Mouse (Mus musculus): Measurements from ENCODE around the gene Tnfrsf11a. TPM values are rescaled to one million over a fixed set of nuclear protein-coding genes. Genes with fewer than 3 reads are reported as not detected.
A peak's percentile ranks its signal among the peaks of the same experiment; 100 is the strongest.

Gene Tnfrsf11a
- polyA plus RNA-seq (2016; fragmentation: Nextera tagmentation; extraction: Ambion mirVana), result 0.06 and 0.24 TPM in 2 replicates

GRCm38 (mm10) chr1:105780457-105781364, at the start of gene Tnfrsf11a:
Tnfrsf11a (plus strand) TSS chr1:105780718.
- H3K9me3 ChIP-seq (replicated peaks), result no peaks in the 10 kb centered on the region
- WGBS, result 4% methylated on average over 73 of the region's 77 CpGs
- H3K4me2 ChIP-seq, result peak within 1 kb of the TSS; percentile 97
- H3K27ac ChIP-seq (ENCODE audit: poor library complexity, severe bottlenecking), result no peak within 1 kb of the TSS
- peak; percentile 63; the same call in 1 of the 2 replicates for ATAC-seq (ENCODE audit: insufficient number of reproducible peaks, low FRiP score)
- H3K4me1 ChIP-seq (replicated peaks), result peaks cover 11% of the 10 kb centered on the region
- H3K36me3 ChIP-seq, result no peaks in the 10 kb centered on the region
- H3K4me3 ChIP-seq, result peak within 1 kb of the TSS; percentile 61
- H3K9ac ChIP-seq, result peak within 1 kb of the TSS; percentile 64; the same call in 1 of the 2 replicates
- H3K27me3 ChIP-seq (replicated peaks), result peaks cover 48% of the 10 kb centered on the region

DNA sequence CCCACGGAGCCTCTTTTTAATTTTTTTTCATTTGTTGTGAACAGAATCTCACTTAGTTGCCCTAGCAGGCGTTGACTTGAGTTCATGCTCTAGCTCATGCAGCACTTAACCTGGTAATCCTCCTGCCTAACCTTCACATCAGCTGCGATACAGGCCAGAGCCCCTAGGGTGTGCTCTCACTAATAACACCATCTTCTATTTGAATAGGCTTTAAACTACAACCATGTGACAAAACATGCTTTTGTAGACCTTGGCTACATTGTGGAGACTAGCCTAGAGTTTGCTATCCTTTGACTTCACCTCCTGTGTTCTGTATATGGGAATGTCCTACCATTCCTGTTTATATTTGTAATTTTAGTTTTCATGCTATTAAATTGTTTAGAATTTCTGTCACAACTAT, 45.2 kb upstream of the Tnfrsf11a start:
- 74% methylated on average over 3 of the region's 3 CpGs for WGBS
- peaks cover 15% of the 10 kb centered on the region for H3K36me3 ChIP-seq
- no peak overlapping the region for H3K9ac ChIP-seq
- H3K27ac ChIP-seq (ENCODE audit: poor library complexity, severe bottlenecking), result no peak overlapping the region
- H3K4me1 ChIP-seq (replicated peaks), result no peaks in the 10 kb centered on the region
- H3K9me3 ChIP-seq (replicated peaks), result no peaks in the 10 kb centered on the region
- no peak overlapping the region for H3K4me3 ChIP-seq
- no peak overlapping the region for H3K4me2 ChIP-seq
- no peak for ATAC-seq (ENCODE audit: insufficient number of reproducible peaks, low FRiP score)
- H3K27me3 ChIP-seq (replicated peaks), result no peaks in the 10 kb centered on the region

GRCm38 (mm10) chr1:105738334-105738733, 42.2 kb upstream of the Tnfrsf11a start:
- H3K4me1 ChIP-seq (replicated peaks), result no peaks in the 10 kb centered on the region
- no peak for ATAC-seq (ENCODE audit: insufficient number of reproducible peaks, low FRiP score)
- 90% methylated on average over 6 of the region's 6 CpGs for WGBS
- no peaks in the 10 kb centered on the region for H3K27me3 ChIP-seq (replicated peaks)
- H3K9me3 ChIP-seq (replicated peaks), result no peaks in the 10 kb centered on the region
- H3K36me3 ChIP-seq, result peaks cover 29% of the 10 kb centered on the region
- H3K4me2 ChIP-seq, result no peak overlapping the region
- H3K4me3 ChIP-seq, result no peak overlapping the region
- no peak overlapping the region for H3K9ac ChIP-seq
- H3K27ac ChIP-seq (ENCODE audit: poor library complexity, severe bottlenecking), result no peak overlapping the region

DNA sequence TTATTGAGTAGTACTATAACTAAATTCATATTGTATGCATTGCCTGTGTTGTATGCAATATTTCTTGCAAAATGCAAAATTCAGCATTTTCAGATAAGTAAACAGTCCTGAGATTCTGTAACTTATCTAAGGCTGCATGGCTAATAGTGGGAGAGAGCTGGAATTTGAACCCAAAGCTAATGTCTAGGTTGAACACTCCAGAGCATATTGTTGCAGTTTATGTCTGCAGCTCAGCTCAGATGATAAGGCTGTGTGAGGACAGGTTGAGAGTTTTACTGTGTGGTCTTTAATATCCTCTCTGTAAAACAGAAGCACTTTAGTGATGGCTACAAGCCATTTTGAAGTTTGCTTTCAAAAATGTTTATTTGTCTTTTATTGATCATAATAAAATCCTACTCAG, 41.0 kb upstream of the Tnfrsf11a start:
- Histone ChIP-seq H3K27ac (ENCODE audit: poor library complexity, severe bottlenecking) (no peak overlapping the region), H3K4me1 (replicated peaks) (no peaks in the 10 kb centered on the region), H3K9me3 (replicated peaks) (no peaks in the 10 kb centered on the region), H3K36me3 (peaks cover 37% of the 10 kb centered on the region), H3K27me3 (replicated peaks) (no peaks in the 10 kb centered on the region), H3K4me3 (no peak overlapping the region), H3K4me2 (no peak overlapping the region), H3K9ac (no peak overlapping the region)
- ATAC-seq (ENCODE audit: insufficient number of reproducible peaks, low FRiP score), result no peak

GRCm38 (mm10) chr1:105742481-105742880, 38.0 kb upstream of the Tnfrsf11a start:
- H3K27me3 ChIP-seq (replicated peaks), result no peaks in the 10 kb centered on the region
- H3K9me3 ChIP-seq (replicated peaks), result no peaks in the 10 kb centered on the region
- no peak overlapping the region for H3K4me3 ChIP-seq
- no peak overlapping the region for H3K4me2 ChIP-seq
- no peaks in the 10 kb centered on the region for H3K4me1 ChIP-seq (replicated peaks)
- no peak overlapping the region for H3K27ac ChIP-seq (ENCODE audit: poor library complexity, severe bottlenecking)
- ATAC-seq (ENCODE audit: insufficient number of reproducible peaks, low FRiP score), result no peak
- H3K9ac ChIP-seq, result no peak overlapping the region
- peaks cover 40% of the 10 kb centered on the region for H3K36me3 ChIP-seq
- WGBS, result 82% methylated on average over 1 of the region's 1 CpGs

- Histone ChIP-seq H3K4me3 (no peak overlapping the region), H3K27me3 (replicated peaks) (no peaks in the 10 kb centered on the region), H3K36me3 (peaks cover 42% of the 10 kb centered on the region), H3K27ac (ENCODE audit: poor library complexity, severe bottlenecking) (no peak overlapping the region), H3K4me2 (no peak overlapping the region), H3K9ac (no peak overlapping the region), H3K9me3 (replicated peaks) (no peaks in the 10 kb centered on the region), H3K4me1 (replicated peaks) (no peaks in the 10 kb centered on the region)
- WGBS, result 87% methylated on average over 1 of the region's 1 CpGs
- ATAC-seq (ENCODE audit: insufficient number of reproducible peaks, low FRiP score), result no peak
Observed at GRCm38 (mm10) chr1:105746444-105746843, 34.1 kb upstream of the Tnfrsf11a start.

GRCm38 (mm10) chr1:105746858-105747596, 33.5 kb upstream of the Tnfrsf11a start:
- Histone ChIP-seq H3K4me2 (no peak overlapping the region), H3K27ac (ENCODE audit: poor library complexity, severe bottlenecking) (no peak overlapping the region), H3K4me1 (replicated peaks) (no peaks in the 10 kb centered on the region), H3K36me3 (peaks cover 37% of the 10 kb centered on the region), H3K9me3 (replicated peaks) (no peaks in the 10 kb centered on the region), H3K9ac (no peak overlapping the region), H3K27me3 (replicated peaks) (no peaks in the 10 kb centered on the region), H3K4me3 (no peak overlapping the region)
- 88% methylated on average over 5 of the region's 5 CpGs for WGBS
- no peak for ATAC-seq (ENCODE audit: insufficient number of reproducible peaks, low FRiP score)

DNA sequence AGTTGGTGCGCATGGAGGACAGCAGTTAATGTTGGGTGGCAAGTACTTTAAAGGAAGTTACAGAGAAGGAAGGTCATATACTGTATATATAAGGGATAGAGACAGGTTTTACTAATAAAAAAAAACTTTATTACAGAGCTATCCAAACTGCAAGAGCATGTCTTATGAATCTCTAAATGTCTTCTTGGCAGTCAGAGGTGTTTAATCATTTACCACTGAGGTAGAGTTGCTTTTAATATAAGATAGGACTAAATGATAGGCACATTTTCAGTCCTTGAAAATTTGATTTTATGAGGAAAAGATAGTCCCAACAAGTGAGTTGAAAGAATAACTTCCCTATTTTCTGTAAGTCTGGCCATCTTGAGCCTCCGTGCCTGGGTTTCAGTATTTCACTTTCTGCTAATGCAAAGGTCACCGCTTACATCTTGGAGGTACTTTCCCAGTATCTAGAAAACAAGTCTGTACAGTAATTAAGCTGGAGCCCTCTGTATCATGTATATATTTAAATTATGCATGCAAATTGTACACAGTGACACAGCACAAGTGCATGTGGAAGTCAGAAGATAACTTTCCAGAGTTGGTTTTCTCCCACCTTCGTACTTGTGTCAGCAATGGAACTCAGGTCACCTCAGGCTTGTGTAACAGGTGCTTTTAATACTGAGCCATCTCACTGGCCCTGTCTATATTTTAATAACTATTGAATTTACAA, 32.3 kb upstream of the Tnfrsf11a start:
- H3K27ac ChIP-seq (ENCODE audit: poor library complexity, severe bottlenecking), result no peak overlapping the region
- no peaks in the 10 kb centered on the region for H3K27me3 ChIP-seq (replicated peaks)
- WGBS, result 94% methylated on average over 4 of the region's 4 CpGs
- H3K9ac ChIP-seq, result no peak overlapping the region
- H3K4me1 ChIP-seq (replicated peaks), result no peaks in the 10 kb centered on the region
- H3K36me3 ChIP-seq, result peaks cover 43% of the 10 kb centered on the region
- no peak overlapping the region for H3K4me2 ChIP-seq
- no peak overlapping the region for H3K4me3 ChIP-seq
- no peaks in the 10 kb centered on the region for H3K9me3 ChIP-seq (replicated peaks)
- no peak for ATAC-seq (ENCODE audit: insufficient number of reproducible peaks, low FRiP score)

DNA sequence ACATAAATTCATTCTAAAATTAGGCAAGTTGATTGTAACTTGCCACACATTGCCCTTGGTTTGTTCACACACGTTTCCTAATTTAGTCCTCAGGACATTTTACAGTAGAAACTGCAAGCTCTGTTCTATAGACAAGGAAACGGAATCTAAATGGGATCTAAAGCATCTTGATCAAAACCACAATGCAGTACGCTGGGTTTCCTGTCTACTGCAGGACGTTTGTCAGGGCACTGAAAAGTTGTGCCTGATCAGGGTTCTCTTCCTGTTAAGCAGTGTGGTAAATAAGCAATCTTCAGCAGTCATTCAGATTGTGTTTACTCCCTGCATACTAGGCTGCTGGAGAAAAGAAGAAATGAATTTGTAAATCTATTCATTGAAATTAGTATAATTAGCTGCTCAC, 28.3 kb upstream of the Tnfrsf11a start:
- Histone ChIP-seq H3K4me3 (no peak overlapping the region), H3K9me3 (replicated peaks) (no peaks in the 10 kb centered on the region), H3K27me3 (replicated peaks) (no peaks in the 10 kb centered on the region), H3K9ac (no peak overlapping the region), H3K4me1 (replicated peaks) (no peaks in the 10 kb centered on the region), H3K27ac (ENCODE audit: poor library complexity, severe bottlenecking) (no peak overlapping the region), H3K36me3 (peaks cover 29% of the 10 kb centered on the region), H3K4me2 (no peak overlapping the region)
- WGBS, result 75% methylated on average over 4 of the region's 4 CpGs
- ATAC-seq (ENCODE audit: insufficient number of reproducible peaks, low FRiP score), result no peak

GRCm38 (mm10) chr1:105752944-105753343, 27.6 kb upstream of the Tnfrsf11a start:
- H3K36me3 ChIP-seq, result peaks cover 25% of the 10 kb centered on the region
- H3K27me3 ChIP-seq (replicated peaks), result no peaks in the 10 kb centered on the region
- H3K4me3 ChIP-seq, result no peak overlapping the region
- 90% methylated on average over 1 of the region's 1 CpGs for WGBS
- no peak overlapping the region for H3K27ac ChIP-seq (ENCODE audit: poor library complexity, severe bottlenecking)
- no peak overlapping the region for H3K4me2 ChIP-seq
- H3K9ac ChIP-seq, result no peak overlapping the region
- H3K4me1 ChIP-seq (replicated peaks), result no peaks in the 10 kb centered on the region
- ATAC-seq (ENCODE audit: insufficient number of reproducible peaks, low FRiP score), result no peak
- H3K9me3 ChIP-seq (replicated peaks), result no peaks in the 10 kb centered on the region

GRCm38 (mm10) chr1:105758798-105759197, 21.7 kb upstream of the Tnfrsf11a start:
- no peak overlapping the region for H3K4me3 ChIP-seq
- no peak overlapping the region for H3K4me2 ChIP-seq
- WGBS, result 89% methylated on average over 4 of the region's 4 CpGs
- no peaks in the 10 kb centered on the region for H3K4me1 ChIP-seq (replicated peaks)
- no peaks in the 10 kb centered on the region; the same call in 1 of the 2 replicates for H3K36me3 ChIP-seq
- no peak overlapping the region for H3K9ac ChIP-seq
- no peak for ATAC-seq (ENCODE audit: insufficient number of reproducible peaks, low FRiP score)
- H3K9me3 ChIP-seq (replicated peaks), result peaks cover 11% of the 10 kb centered on the region
- H3K27me3 ChIP-seq (replicated peaks), result no peaks in the 10 kb centered on the region
- H3K27ac ChIP-seq (ENCODE audit: poor library complexity, severe bottlenecking), result no peak overlapping the region
